In genomic region chr17:45594195-45594594, GRCm38 (mm10) we compare ENCODE assay signal across 9 mouse cellular contexts. TPM values are rescaled to one million over a fixed set of nuclear protein-coding genes. Genes with fewer than 3 reads are reported as not detected.
DNase-seq lines count a peak whose midpoint lies in the region; ATAC-seq lines count a peak whose summit lies in the region.
"Had no signal": no experiment of that assay in that cellular context is flagged by ENCODE, and none has a peak within 500 bp of the region (broad histone marks: within the 10 kb centered on the region; RNA-seq: fewer than 3 reads in every experiment).

No protein-coding gene starts in this region.

- DNase-seq in kidney, postnatal 14 days, result no peak
- DNase-seq in embryonic facial prominence, embryonic 10.5 days (ENCODE audit: low spot score), result no peak
- DNase-seq in hindbrain, embryonic 14.5 days (ENCODE audit: low spot score), result no peak
- DNase-seq in adrenal gland, postnatal 36 days, result no peak
- DNase-seq in adrenal gland, postnatal 25 days, result no peak
- no peak for DNase-seq in cerebellum, postnatal 36 days

- no peak overlapping the region for H3K27ac ChIP-seq in kidney, embryonic 15.5 days
- peak overlapping the region; percentile 79 for H3K27ac ChIP-seq in embryonic facial prominence, embryonic 10.5 days (replicated peaks)
- no peak overlapping the region for H3K27ac ChIP-seq in hindbrain, embryonic 14.5 days
- H3K27ac ChIP-seq in midbrain, embryonic 12.5 days (replicated peaks), result no peak overlapping the region

- H3K9me3 ChIP-seq in kidney, embryonic 15.5 days (replicated peaks), result no peaks in the 10 kb centered on the region
- no peaks in the 10 kb centered on the region for H3K9me3 ChIP-seq in embryonic facial prominence, embryonic 10.5 days
- H3K9me3 ChIP-seq in hindbrain, embryonic 14.5 days (ENCODE audit: control insufficient read depth, low read length), result no peaks in the 10 kb centered on the region
- no peaks in the 10 kb centered on the region for H3K9me3 ChIP-seq in midbrain, embryonic 12.5 days

- H3K36me3 ChIP-seq in kidney, embryonic 15.5 days, result peaks cover 7% of the 10 kb centered on the region
- peaks cover 10% of the 10 kb centered on the region for H3K36me3 ChIP-seq in embryonic facial prominence, embryonic 10.5 days (replicated peaks)
- no peaks in the 10 kb centered on the region for H3K36me3 ChIP-seq in hindbrain, embryonic 14.5 days (replicated peaks; ENCODE audit: control insufficient read depth, insufficient read depth)
- H3K36me3 ChIP-seq in midbrain, embryonic 12.5 days, result no peaks in the 10 kb centered on the region

- H3K9ac ChIP-seq in kidney, embryonic 15.5 days, result no peak overlapping the region
- peak overlapping the region; percentile 61; the same call in 1 of the 2 replicates for H3K9ac ChIP-seq in hindbrain, embryonic 14.5 days
- H3K9ac ChIP-seq in midbrain, embryonic 12.5 days (replicated peaks), result no peak overlapping the region

- H3K27me3 ChIP-seq in kidney, embryonic 15.5 days, result no peaks in the 10 kb centered on the region
- H3K27me3 ChIP-seq in embryonic facial prominence, embryonic 10.5 days (replicated peaks; ENCODE audit: low read depth, poor library complexity, severe bottlenecking), result peaks cover 73% of the 10 kb centered on the region
- H3K27me3 ChIP-seq in hindbrain, embryonic 14.5 days (ENCODE audit: control insufficient read depth, insufficient read depth, low read length), result peaks cover 17% of the 10 kb centered on the region
- H3K27me3 ChIP-seq in midbrain, embryonic 12.5 days, result peaks cover 59% of the 10 kb centered on the region

- peaks cover 74% of the 10 kb centered on the region for H3K4me1 ChIP-seq in kidney, embryonic 15.5 days
- H3K4me1 ChIP-seq in embryonic facial prominence, embryonic 10.5 days, result peaks cover 92% of the 10 kb centered on the region
- peaks cover 21% of the 10 kb centered on the region for H3K4me1 ChIP-seq in hindbrain, embryonic 14.5 days (replicated peaks; ENCODE audit: control insufficient read depth, insufficient read depth, low read length)
- H3K4me1 ChIP-seq in midbrain, embryonic 12.5 days, result peaks cover 51% of the 10 kb centered on the region

- ATAC-seq in kidney, embryonic 15.5 days (replicated peaks; ENCODE audit: low FRiP score), result no peak
- ATAC-seq in hindbrain, embryonic 14.5 days (ENCODE audit: low FRiP score), result no peak
- no peak for ATAC-seq in midbrain, embryonic 12.5 days (ENCODE audit: low FRiP score, low read depth)

- 38% methylated on average over 8 of the region's 8 CpGs for WGBS in kidney, embryonic 15.5 days
- WGBS in embryonic facial prominence, embryonic 10.5 days, result 39% methylated on average over 8 of the region's 8 CpGs
- 49% methylated on average over 8 of the region's 8 CpGs for WGBS in hindbrain, embryonic 14.5 days
- 41% methylated on average over 8 of the region's 8 CpGs for WGBS in midbrain, embryonic 12.5 days

- peak overlapping the region; percentile 69 for H3K4me3 ChIP-seq in kidney, embryonic 15.5 days (replicated peaks)
- peak overlapping the region; percentile 68 for H3K4me3 ChIP-seq in embryonic facial prominence, embryonic 10.5 days
- peak overlapping the region; percentile 42; the same call in 1 of the 2 replicates for H3K4me3 ChIP-seq in hindbrain, embryonic 14.5 days (replicated peaks; ENCODE audit: low read length)
- 0 out of 2 replicates have a peak overlapping the region, but pooled peaks have one; percentile 51 for H3K4me3 ChIP-seq in midbrain, embryonic 12.5 days

- peak overlapping the region; percentile 99 for H3K4me2 ChIP-seq in kidney, embryonic 15.5 days
- H3K4me2 ChIP-seq in hindbrain, embryonic 14.5 days (replicated peaks), result peak overlapping the region; percentile 91
- peak overlapping the region; percentile 97 for H3K4me2 ChIP-seq in midbrain, embryonic 12.5 days (replicated peaks)

RNA-seq across cellular contexts. Expression of gene Slc29a1, which starts 5.2 kb away (rescaled TPM):
- polyA plus RNA-seq in kidney, embryonic 15.5 days (2015; fragmentation: Nextera tagmentation; extraction: Ambion mirVana), result 100 and 102 TPM in 2 replicates
- 53.4 and 58.1 TPM in 2 replicates for polyA plus RNA-seq in embryonic facial prominence, embryonic 10.5 days (2016; fragmentation: Nextera tagmentation; extraction: Ambion mirVana)
- polyA plus RNA-seq in hindbrain, embryonic 14.5 days (2014; fragmentation: Nextera tagmentation; extraction: Ambion mirVana), result 41.5 and 42.7 TPM in 2 replicates
- polyA plus RNA-seq in midbrain, embryonic 12.5 days (2016; fragmentation: Nextera tagmentation; extraction: Ambion mirVana), result 40.1 and 40.2 TPM in 2 replicates
- 100 to 1,000 TPM; 132 to 137 TPM for total RNA-seq in adrenal gland, postnatal 36 days (2021)
- total RNA-seq in adrenal gland, postnatal 25 days (2021), result 151 and 173 TPM in 2 replicates

RNA-seq across cellular contexts. Expression of gene Mymx, which starts 7.7 kb away (rescaled TPM):
- polyA plus RNA-seq in kidney, embryonic 15.5 days (2015; fragmentation: Nextera tagmentation; extraction: Ambion mirVana), result 5.7 and 6.3 TPM in 2 replicates
- 0.39 TPM in 2 replicates for polyA plus RNA-seq in embryonic facial prominence, embryonic 10.5 days (2016; fragmentation: Nextera tagmentation; extraction: Ambion mirVana)
- polyA plus RNA-seq in hindbrain, embryonic 14.5 days (2014; fragmentation: Nextera tagmentation; extraction: Ambion mirVana), result not detected in 2 replicates
- polyA plus RNA-seq in midbrain, embryonic 12.5 days (2016; fragmentation: Nextera tagmentation; extraction: Ambion mirVana), result not detected in 2 replicates
- not detected for total RNA-seq in adrenal gland, postnatal 36 days (2021)
- not detected in 2 replicates for total RNA-seq in adrenal gland, postnatal 25 days (2021)
- total RNA-seq: granulocyte monocyte progenitor cell, adult 5-6 weeks had no signal

RNA-seq across cellular contexts. Expression of gene Hsp90ab1, which starts 21.1 kb away (rescaled TPM):
- polyA plus RNA-seq in kidney, embryonic 15.5 days (2015; fragmentation: Nextera tagmentation; extraction: Ambion mirVana), result 1,881 and 1,940 TPM in 2 replicates
- 2,187 and 2,215 TPM in 2 replicates for polyA plus RNA-seq in embryonic facial prominence, embryonic 10.5 days (2016; fragmentation: Nextera tagmentation; extraction: Ambion mirVana)
- polyA plus RNA-seq in hindbrain, embryonic 14.5 days (2014; fragmentation: Nextera tagmentation; extraction: Ambion mirVana), result 1,324 and 1,355 TPM in 2 replicates
- 1,424 and 1,459 TPM in 2 replicates for polyA plus RNA-seq in midbrain, embryonic 12.5 days (2016; fragmentation: Nextera tagmentation; extraction: Ambion mirVana)
- 1,000 to 10,000 TPM; 1,888 to 2,360 TPM for total RNA-seq in adrenal gland, postnatal 36 days (2021)
- total RNA-seq in adrenal gland, postnatal 25 days (2021), result 1,940 and 2,378 TPM in 2 replicates

RNA-seq across cellular contexts. Expression of gene Slc35b2, which starts 30.5 kb away (rescaled TPM):
- polyA plus RNA-seq in kidney, embryonic 15.5 days (2015; fragmentation: Nextera tagmentation; extraction: Ambion mirVana), result 142 TPM in 2 replicates
- 95.8 and 101 TPM in 2 replicates for polyA plus RNA-seq in embryonic facial prominence, embryonic 10.5 days (2016; fragmentation: Nextera tagmentation; extraction: Ambion mirVana)
- 83.1 and 84.2 TPM in 2 replicates for polyA plus RNA-seq in hindbrain, embryonic 14.5 days (2014; fragmentation: Nextera tagmentation; extraction: Ambion mirVana)
- 96.6 and 102 TPM in 2 replicates for polyA plus RNA-seq in midbrain, embryonic 12.5 days (2016; fragmentation: Nextera tagmentation; extraction: Ambion mirVana)
- 10 to 100 TPM; 43.4 to 75.9 TPM for total RNA-seq in adrenal gland, postnatal 36 days (2021)
- total RNA-seq in adrenal gland, postnatal 25 days (2021), result 59.6 and 74.2 TPM in 2 replicates

RNA-seq across cellular contexts. Expression of gene Nfkbie, which starts 38.7 kb away (rescaled TPM):
- 5.3 and 5.7 TPM in 2 replicates for polyA plus RNA-seq in kidney, embryonic 15.5 days (2015; fragmentation: Nextera tagmentation; extraction: Ambion mirVana)
- 6.6 and 7.1 TPM in 2 replicates for polyA plus RNA-seq in embryonic facial prominence, embryonic 10.5 days (2016; fragmentation: Nextera tagmentation; extraction: Ambion mirVana)
- 4.3 and 4.7 TPM in 2 replicates for polyA plus RNA-seq in hindbrain, embryonic 14.5 days (2014; fragmentation: Nextera tagmentation; extraction: Ambion mirVana)
- 6.8 and 7.9 TPM in 2 replicates for polyA plus RNA-seq in midbrain, embryonic 12.5 days (2016; fragmentation: Nextera tagmentation; extraction: Ambion mirVana)
- 1 to 10 TPM; 3.7 TPM for total RNA-seq in adrenal gland, postnatal 36 days (2021)
- 3.1 and 3.6 TPM in 2 replicates for total RNA-seq in adrenal gland, postnatal 25 days (2021)
